Mouse (Mus musculus): ENCODE data around the gene Cryaa.

GRCm38 (mm10) chr17:31642913-31643312 is 34.7 kb upstream of the Cryaa start:
- no peak for TF ChIP-seq CTCF (IDR thresholded peaks at IDR 0.05; ENCODE audit: insufficient read depth, low read depth, low read length)
- TF ChIP-seq POLR2A (IDR thresholded peaks at IDR 0.05; ENCODE audit: insufficient read depth, low read depth, low read length) = no peak

All from olfactory bulb, adult 2 months (tissue).